ENCODE assay signal across 8 mouse cellular contexts in genomic region chr2:129593876-129594421, GRCm38 (mm10). TPM values are rescaled to one million over a fixed set of nuclear protein-coding genes. Genes with fewer than 3 reads are reported as not detected.
DNase-seq lines count a peak whose midpoint lies in the region; ATAC-seq and TF ChIP-seq lines count a peak whose summit lies in the region.

No protein-coding gene starts in this region.

- TF ChIP-seq CTCF in brain, embryonic 14.5 days (IDR thresholded peaks at IDR 0.05; ENCODE audit: borderline replicate concordance, extremely low read depth, insufficient read depth, insufficient read length): no peak

- no peaks in the 10 kb centered on the region for H3K9me3 ChIP-seq in heart, embryonic 11.5 days (replicated peaks; ENCODE audit: control insufficient read depth, low read length)
- no peaks in the 10 kb centered on the region for H3K9me3 ChIP-seq in forebrain, embryonic 12.5 days
- no peaks in the 10 kb centered on the region for H3K9me3 ChIP-seq in midbrain, embryonic 13.5 days

- peak overlapping the region; percentile 86 for H3K9ac ChIP-seq in heart, embryonic 11.5 days (ENCODE audit: low read depth, low read length)
- peak overlapping the region; percentile 84 for H3K9ac ChIP-seq in forebrain, embryonic 12.5 days
- peak overlapping the region; percentile 74 for H3K9ac ChIP-seq in midbrain, embryonic 13.5 days (replicated peaks)

- H3K36me3 ChIP-seq in heart, embryonic 11.5 days (ENCODE audit: control insufficient read depth, insufficient read depth, low read length): no peaks in the 10 kb centered on the region
- no peaks in the 10 kb centered on the region for H3K36me3 ChIP-seq in forebrain, embryonic 12.5 days (replicated peaks)
- H3K36me3 ChIP-seq in midbrain, embryonic 13.5 days: no peaks in the 10 kb centered on the region

- peak overlapping the region; percentile 90 for H3K4me2 ChIP-seq in heart, embryonic 11.5 days
- H3K4me2 ChIP-seq in forebrain, embryonic 12.5 days: peak overlapping the region; percentile 90
- H3K4me2 ChIP-seq in midbrain, embryonic 13.5 days (replicated peaks): peak overlapping the region; percentile 85

- H3K27me3 ChIP-seq in heart, embryonic 11.5 days (ENCODE audit: control insufficient read depth, insufficient read depth, low read length): no peaks in the 10 kb centered on the region
- peaks cover 5% of the 10 kb centered on the region; the same call in 1 of the 2 replicates for H3K27me3 ChIP-seq in forebrain, embryonic 12.5 days
- H3K27me3 ChIP-seq in midbrain, embryonic 13.5 days: peaks cover 8% of the 10 kb centered on the region; the same call in 1 of the 2 replicates

- 4% methylated on average over 13 of the region's 13 CpGs for WGBS in heart, embryonic 11.5 days (ENCODE audit: insufficient replicate concordance)
- 3% methylated on average over 13 of the region's 13 CpGs for WGBS in forebrain, embryonic 12.5 days
- 7% methylated on average over 13 of the region's 13 CpGs for WGBS in midbrain, embryonic 13.5 days

- intact Hi-C loops in heart, postnatal 25 days (cut with DNase I): loop anchor here (5.0 kb wide), 2 partner anchors 38 to 63 kb away; no protein-coding TSS in a partner anchor
- intact Hi-C loops in gastrocnemius, postnatal 36 days (cut with DNase I): loop anchor here (5.0 kb wide), 1 partner anchor 92 kb away; no protein-coding TSS in a partner anchor

- no peak for DNase-seq in heart, postnatal 25 days (ENCODE audit: low spot score)
- peak; percentile 52 for DNase-seq in brain, embryonic 14.5 days (ENCODE audit: low read depth)
- peak; percentile 35 to 50 for DNase-seq in kidney, postnatal 4 days
- no peak for DNase-seq in ovary, postnatal 10 days (ENCODE audit: low spot score)
- no peak for DNase-seq in gastrocnemius, postnatal 36 days

- ATAC-seq in heart, embryonic 11.5 days (replicated peaks; ENCODE audit: insufficient number of reproducible peaks, low FRiP score, low TSS enrichment): no peak
- ATAC-seq in forebrain, embryonic 12.5 days (ENCODE audit: low FRiP score): peak; percentile 4; the same call in 1 of the 2 replicates
- ATAC-seq in midbrain, embryonic 13.5 days: peak; percentile 47

- no peak for TF ChIP-seq POLR2A in brain, embryonic 14.5 days (IDR thresholded peaks at IDR 0.05; ENCODE audit: borderline replicate concordance, extremely low read depth, insufficient read depth, insufficient read length, poor library complexity, severe bottlenecking)

- peaks cover 37% of the 10 kb centered on the region for H3K4me1 ChIP-seq in heart, embryonic 11.5 days (ENCODE audit: control insufficient read depth, insufficient read depth, low read length)
- H3K4me1 ChIP-seq in forebrain, embryonic 12.5 days: peaks cover 30% of the 10 kb centered on the region
- H3K4me1 ChIP-seq in midbrain, embryonic 13.5 days (replicated peaks): peaks cover 36% of the 10 kb centered on the region

- peak overlapping the region; percentile 96; the same call in 1 of the 2 replicates for H3K27ac ChIP-seq in heart, embryonic 11.5 days (ENCODE audit: low read depth, low read length)
- peak overlapping the region; percentile 91; the same call in 1 of the 2 replicates for H3K27ac ChIP-seq in forebrain, embryonic 12.5 days
- peak overlapping the region; percentile 89 for H3K27ac ChIP-seq in midbrain, embryonic 13.5 days

- H3K4me3 ChIP-seq in heart, embryonic 11.5 days (ENCODE audit: low read depth, low read length): peak overlapping the region; percentile 74
- peak overlapping the region; percentile 68 for H3K4me3 ChIP-seq in forebrain, embryonic 12.5 days (replicated peaks)
- peak overlapping the region; percentile 59 for H3K4me3 ChIP-seq in midbrain, embryonic 13.5 days (replicated peaks)

RNA-seq across cellular contexts. Expression of gene Sirpa, which starts 1.3 kb away (rescaled TPM):
- 13.0 and 15.7 TPM in 2 replicates for polyA plus RNA-seq in heart, embryonic 11.5 days (2014; fragmentation: Nextera tagmentation; extraction: Ambion mirVana)
- 10 to 100 TPM; 24.6 to 28.1 TPM for total RNA-seq in heart, postnatal 25 days (2021)
- 36.2 and 44.6 TPM in 2 replicates for polyA plus RNA-seq in brain, embryonic 14.5 days (2012; rRNA removed)
- 18.2 and 20.0 TPM in 2 replicates for polyA plus RNA-seq in forebrain, embryonic 12.5 days (2016; fragmentation: Nextera tagmentation; extraction: Ambion mirVana)
- polyA plus RNA-seq in midbrain, embryonic 13.5 days (2015; fragmentation: Nextera tagmentation; extraction: Ambion mirVana): 19.1 and 21.0 TPM in 2 replicates
- 1 to 10 TPM; 5.9 to 6.5 TPM for total RNA-seq in gastrocnemius, postnatal 36 days (2021)

RNA-seq across cellular contexts. Expression of gene F830045P16Rik, which starts 57.5 kb away (rescaled TPM):
- polyA plus RNA-seq in heart, embryonic 11.5 days (2014; fragmentation: Nextera tagmentation; extraction: Ambion mirVana): not detected in 2 replicates
- total RNA-seq in heart, postnatal 25 days (2021): not detected
- not detected in 2 replicates for polyA plus RNA-seq in brain, embryonic 14.5 days (2012; rRNA removed)
- polyA plus RNA-seq in forebrain, embryonic 12.5 days (2016; fragmentation: Nextera tagmentation; extraction: Ambion mirVana): not detected in 2 replicates
- polyA plus RNA-seq in midbrain, embryonic 13.5 days (2015; fragmentation: Nextera tagmentation; extraction: Ambion mirVana): not detected in 2 replicates
- not detected for total RNA-seq in gastrocnemius, postnatal 36 days (2021)

Comparison
In these comparisons a context has a peak if more than half of its experiments do, and no peak if none do; other contexts are left out.
1. DNase-seq: peak in brain, embryonic 14.5 days (single experiment) and kidney, postnatal 4 days (2 of 2); none in heart, postnatal 25 days (single experiment), ovary, postnatal 10 days (single experiment) and gastrocnemius, postnatal 36 days (0 of 2).
2. Peak in every context shown above with its lines, with median percentiles within 50 percentile points of each other: H3K27ac ChIP-seq, H3K4me2 ChIP-seq, H3K4me3 ChIP-seq and H3K9ac ChIP-seq.